Mouse (Mus musculus) myocyte (in vitro differentiated cells): ENCODE measurements around the gene Spdye4a. TPM values are rescaled to one million over a fixed set of nuclear protein-coding genes. Genes with fewer than 3 reads are reported as not detected.
A peak's percentile ranks its signal among the peaks of the same experiment; 100 is the strongest.

Source experiments
- H3K27me3 ChIP-seq: one replicate; pipeline ENCODE4 v1.6.1; 2011; ENCODE audit not compliant: control insufficient read depth, insufficient read depth, insufficient read length
- H3K36me3 ChIP-seq: one replicate; pipeline ENCODE4 v1.6.1; 2011; ENCODE audit not compliant: control insufficient read depth, insufficient read depth
- H3K4me2 ChIP-seq: one replicate; pipeline ENCODE4 v1.6.1; 2011; ENCODE audit warnings: low read depth, control low read depth
- H3K4me3 ChIP-seq: one replicate; pipeline ENCODE4 v1.5.1; 2011; ENCODE audit warnings: mild to moderate bottlenecking, control low read depth, moderate library complexity
- H3K79me2 ChIP-seq: one replicate; pipeline ENCODE4 v1.6.1; 2011; ENCODE audit not compliant: control insufficient read depth, insufficient read depth
- H3ac ChIP-seq: one replicate; pipeline ENCODE4 v1.6.1; 2011; ENCODE audit not compliant: control insufficient read depth, insufficient read length
- CEBPB ChIP-seq: IDR thresholded peaks from 2 replicates; pipeline ENCODE4 v1.6.1; 2011; ENCODE audit warnings: mild to moderate bottlenecking, moderate library complexity; ENCODE audit not compliant: poor library complexity, insufficient read depth, severe bottlenecking
- E2F4 ChIP-seq: IDR thresholded peaks from one replicate; pipeline ENCODE4 v1.6.1; 2011; ENCODE audit warnings: mild to moderate bottlenecking, control low read depth, moderate library complexity; ENCODE audit not compliant: insufficient read depth
- MAX ChIP-seq: IDR thresholded peaks from one replicate; pipeline ENCODE4 v1.6.1; 2011; ENCODE audit warnings: low read depth, mild to moderate bottlenecking, control low read depth
- MYOD1 ChIP-seq, 3 experiments: IDR thresholded peaks; one replicate each; pipeline ENCODE4 v1.6.1; 2011; ENCODE audit warnings: control low read depth in 2 of 3, low read depth in 2 of 3, mild to moderate bottlenecking in 2 of 3, moderate library complexity in 1 of 3; ENCODE audit not compliant: insufficient read length in 2 of 3, control insufficient read depth in 1 of 3
- MYOG ChIP-seq, 3 experiments: IDR thresholded peaks; one replicate each; pipeline ENCODE4 v1.6.1; 2011; ENCODE audit warnings: control low read depth in 2 of 3, low read depth in 2 of 3, mild to moderate bottlenecking in 2 of 3; ENCODE audit not compliant: insufficient read length in 2 of 3, control insufficient read depth in 1 of 3, insufficient read depth in 1 of 3
- POLR2A ChIP-seq: IDR thresholded peaks from one replicate; pipeline ENCODE4 v1.6.1; 2011; ENCODE audit warnings: low read depth, mild to moderate bottlenecking, control low read depth, moderate library complexity; ENCODE audit not compliant: insufficient read length
- POLR2AphosphoS2 ChIP-seq: IDR thresholded peaks from one replicate; pipeline ENCODE4 v1.6.1; 2011; ENCODE audit warnings: low read depth, control low read depth; ENCODE audit not compliant: insufficient read length
- REST ChIP-seq: IDR thresholded peaks from one replicate; pipeline ENCODE4 v1.6.1; 2011; ENCODE audit warnings: mild to moderate bottlenecking, control low read depth, moderate library complexity; ENCODE audit not compliant: insufficient read depth, insufficient read length
- SRF ChIP-seq: IDR thresholded peaks from one replicate; pipeline ENCODE4 v1.6.1; 2011; ENCODE audit warnings: low read depth; ENCODE audit not compliant: control insufficient read depth, insufficient read length
- TCF12 ChIP-seq: IDR thresholded peaks from one replicate; pipeline ENCODE4 v1.6.1; 2011; ENCODE audit warnings: mild to moderate bottlenecking, control low read depth; ENCODE audit not compliant: poor library complexity, insufficient read depth, severe bottlenecking
- TCF3 ChIP-seq: IDR thresholded peaks from one replicate; pipeline ENCODE4 v1.6.1; 2011; ENCODE audit warnings: low read depth, control low read depth; ENCODE audit not compliant: insufficient read length
- USF1 ChIP-seq: IDR thresholded peaks from one replicate; pipeline ENCODE4 v1.6.1; 2011; ENCODE audit warnings: low read depth, mild to moderate bottlenecking, control low read depth, moderate library complexity
- polyA plus RNA-seq: library from polyadenylated mRNA; unstranded; fragments of >200 nt; fragmentation: generic; extraction: Trizol; gene quantifications from one replicate; pipeline ENCODE4 v1.2.1, GENCODE M21; 2012; ENCODE audit warnings: missing spikeins

Gene Spdye4a
- polyA plus RNA-seq, result not detected

GRCm38 (mm10) chr5:143226790-143227189 is at the start of gene Spdye4a:
Spdye4a (minus strand) TSS chr5:143226890.
- Histone ChIP-seq H3K27me3 (no peaks in the 10 kb centered on the region), H3K79me2 (no peaks in the 10 kb centered on the region), H3ac (no peak within 1 kb of the TSS), H3K36me3 (no peaks in the 10 kb centered on the region), H3K4me3 (no peak within 1 kb of the TSS), H3K4me2 (no peak within 1 kb of the TSS)
- TF ChIP-seq MYOD1 (IDR thresholded peaks at IDR 0.05; ENCODE audit: control insufficient read depth in 1 of 3, insufficient read length in 2 of 3, low read depth in 2 of 3) (no peak), MAX (no peak), SRF (no peak), TCF3 (no peak), POLR2A (no peak), CEBPB (no peak), TCF12 (no peak), E2F4 (no peak), REST (no peak), MYOG (IDR thresholded peaks at IDR 0.05; ENCODE audit: control insufficient read depth in 1 of 3, insufficient read depth in 1 of 3, insufficient read length in 2 of 3, low read depth in 2 of 3) (no peak), USF1 (no peak), POLR2AphosphoS2 (no peak)

- TF ChIP-seq TCF3, result no peak
- no peak for TF ChIP-seq CEBPB
- TF ChIP-seq SRF, result no peak
- TF ChIP-seq POLR2A, result no peak
- no peak for TF ChIP-seq TCF12
- no peak for TF ChIP-seq E2F4
- no peak for TF ChIP-seq POLR2AphosphoS2
- no peak for TF ChIP-seq REST
- TF ChIP-seq MYOG (IDR thresholded peaks at IDR 0.05; ENCODE audit: control insufficient read depth in 1 of 3, insufficient read depth in 1 of 3, insufficient read length in 2 of 3, low read depth in 2 of 3), result no peak
- TF ChIP-seq MAX, result no peak
- TF ChIP-seq USF1, result no peak
- no peak for TF ChIP-seq MYOD1 (IDR thresholded peaks at IDR 0.05; ENCODE audit: control insufficient read depth in 1 of 3, insufficient read length in 2 of 3, low read depth in 2 of 3)
- H3ac ChIP-seq, result no peak overlapping the region
- no peaks in the 10 kb centered on the region for H3K79me2 ChIP-seq
- no peak overlapping the region for H3K4me3 ChIP-seq
- no peaks in the 10 kb centered on the region for H3K36me3 ChIP-seq
- H3K27me3 ChIP-seq, result no peaks in the 10 kb centered on the region
- no peak overlapping the region for H3K4me2 ChIP-seq
Measured at GRCm38 (mm10) chr5:143275761-143276160, 49.1 kb upstream of the Spdye4a start.

DNA sequence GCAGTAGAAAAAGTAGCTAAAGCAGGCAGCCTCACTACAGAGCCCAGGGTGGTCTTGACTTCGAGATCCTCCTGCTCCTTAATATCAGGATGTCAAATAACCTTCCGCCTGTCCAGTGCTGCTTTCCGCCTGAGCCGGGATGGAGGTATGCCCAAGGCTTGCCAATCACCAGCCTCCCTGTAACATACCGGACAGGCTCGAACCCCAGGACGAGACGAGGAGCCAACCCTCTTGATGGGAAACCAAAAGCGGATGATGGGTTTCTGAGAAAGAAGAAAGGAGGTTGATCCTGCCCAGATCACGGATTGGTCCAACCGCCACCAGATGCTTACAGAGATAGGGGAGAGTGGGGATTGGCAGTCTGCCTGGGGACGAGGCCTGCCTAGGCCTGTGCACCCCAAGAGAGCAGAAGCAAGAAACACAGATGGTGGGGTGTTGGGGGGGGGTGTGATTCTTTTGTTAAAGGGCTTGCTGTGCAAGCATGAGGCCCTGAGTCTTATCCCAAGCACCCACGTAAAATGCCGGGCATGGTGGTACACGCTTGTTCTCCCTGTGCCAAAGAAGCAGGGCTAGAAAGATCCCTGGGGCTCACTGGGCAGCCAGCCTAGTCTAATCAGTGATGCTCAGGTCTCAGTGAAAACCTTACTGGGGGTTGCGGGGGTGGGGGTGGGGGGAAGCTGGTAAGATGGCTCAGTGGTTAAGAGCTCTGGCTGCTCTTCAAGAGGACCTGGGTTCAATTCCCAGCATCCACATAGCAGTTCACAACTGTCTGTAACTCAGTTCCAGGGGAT is 46.0 kb upstream of the Spdye4a start:
- TF ChIP-seq MYOD1 (IDR thresholded peaks at IDR 0.05; ENCODE audit: control insufficient read depth in 1 of 3, insufficient read length in 2 of 3, low read depth in 2 of 3), result no peak
- TF ChIP-seq REST, result no peak
- no peak for TF ChIP-seq POLR2AphosphoS2
- no peak for TF ChIP-seq SRF
- TF ChIP-seq POLR2A, result no peak
- TF ChIP-seq TCF12, result no peak
- no peak for TF ChIP-seq TCF3
- no peak for TF ChIP-seq CEBPB
- TF ChIP-seq MYOG (IDR thresholded peaks at IDR 0.05; ENCODE audit: control insufficient read depth in 1 of 3, insufficient read depth in 1 of 3, insufficient read length in 2 of 3, low read depth in 2 of 3), result no peak
- no peak for TF ChIP-seq USF1
- no peak for TF ChIP-seq MAX
- TF ChIP-seq E2F4, result no peak
- H3K4me2 ChIP-seq, result peak overlapping the region; percentile 80
- no peak overlapping the region for H3K4me3 ChIP-seq
- H3K36me3 ChIP-seq, result no peaks in the 10 kb centered on the region
- H3K79me2 ChIP-seq, result peaks cover 5% of the 10 kb centered on the region
- no peak overlapping the region for H3ac ChIP-seq
- H3K27me3 ChIP-seq, result no peaks in the 10 kb centered on the region

GRCm38 (mm10) chr5:143272108-143272507 is 45.4 kb upstream of the Spdye4a start:
- Histone ChIP-seq H3K36me3 (no peaks in the 10 kb centered on the region), H3K79me2 (peaks cover 5% of the 10 kb centered on the region), H3ac (no peak overlapping the region), H3K4me3 (no peak overlapping the region), H3K4me2 (peak overlapping the region; percentile 80), H3K27me3 (no peaks in the 10 kb centered on the region)
- TF ChIP-seq POLR2AphosphoS2, result no peak
- TF ChIP-seq E2F4, result no peak
- no peak for TF ChIP-seq MYOG (IDR thresholded peaks at IDR 0.05; ENCODE audit: control insufficient read depth in 1 of 3, insufficient read depth in 1 of 3, insufficient read length in 2 of 3, low read depth in 2 of 3)
- TF ChIP-seq POLR2A, result no peak
- TF ChIP-seq SRF, result no peak
- TF ChIP-seq REST, result no peak
- no peak for TF ChIP-seq CEBPB
- TF ChIP-seq MAX, result no peak
- TF ChIP-seq MYOD1 (IDR thresholded peaks at IDR 0.05; ENCODE audit: control insufficient read depth in 1 of 3, insufficient read length in 2 of 3, low read depth in 2 of 3), result no peak
- TF ChIP-seq TCF12, result no peak
- TF ChIP-seq USF1, result no peak
